Mouse (Mus musculus) erythroblast, embryonic 14.5 days (primary cell): ENCODE data around the gene Ptprg.

Experiments used
- GATA1 ChIP-seq: IDR thresholded peaks from 2 replicates; pipeline ENCODE4 v1.6.1; 2012; ENCODE audit warnings: low read length, inconsistent platforms, mixed read lengths
- TAL1 ChIP-seq: IDR thresholded peaks from 3 replicates; pipeline ENCODE4 v1.6.1; 2012; ENCODE audit warnings: low read length, inconsistent platforms, mixed read lengths

DNA sequence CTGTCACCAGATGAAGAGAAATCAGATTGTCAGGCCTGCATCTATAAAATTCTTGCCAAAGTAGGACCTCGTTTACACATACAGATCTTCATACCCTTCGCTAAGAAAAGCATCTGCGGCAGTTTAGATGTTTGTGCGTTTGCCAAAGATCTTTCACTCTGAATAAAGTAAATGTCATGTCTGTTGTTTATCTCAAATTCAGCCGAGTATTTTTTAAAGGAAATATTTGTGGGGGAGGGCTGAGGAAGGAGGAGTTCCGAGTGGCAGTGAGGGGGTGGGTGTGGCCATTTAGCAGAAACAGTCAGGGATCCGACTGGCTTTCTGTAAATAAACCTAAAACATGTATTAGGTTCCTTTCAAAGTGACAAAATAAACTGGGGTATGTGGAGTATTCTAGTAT, 645.4 kb downstream of the Ptprg start:
- no peak for TF ChIP-seq GATA1
- TF ChIP-seq TAL1: no peak
